Mouse (Mus musculus): Measurements from ENCODE around the gene Olfr16.

- TF ChIP-seq CTCF (IDR thresholded peaks at IDR 0.05; ENCODE audit: borderline replicate concordance, control insufficient read depth, extremely low read depth, insufficient read depth, low read length, poor library complexity) (no peak), POLR2A (IDR thresholded peaks at IDR 0.05; ENCODE audit: control insufficient read depth, extremely low read depth, insufficient read depth, low read length, poor library complexity) (no peak)
Observed at GRCm38 (mm10) chr1:172989794-172990634, 39.8 kb downstream of the Olfr16 start.

Data from thymus, adult 2 months (tissue).